Mouse (Mus musculus) stomach, postnatal 0 days (tissue): ENCODE results near the gene Yjefn3.

Experiments
- CTCF ChIP-seq: IDR thresholded peaks from 2 replicates; pipeline ENCODE4 v1.5.1; 2016; ENCODE audit warnings: antibody characterized with exemption, low read depth, mild to moderate bottlenecking, moderate library complexity
- EP300 ChIP-seq: optimal IDR thresholded peaks from 2 replicates; pipeline ENCODE3; 2016; ENCODE audit warnings: antibody characterized with exemption

DNA sequence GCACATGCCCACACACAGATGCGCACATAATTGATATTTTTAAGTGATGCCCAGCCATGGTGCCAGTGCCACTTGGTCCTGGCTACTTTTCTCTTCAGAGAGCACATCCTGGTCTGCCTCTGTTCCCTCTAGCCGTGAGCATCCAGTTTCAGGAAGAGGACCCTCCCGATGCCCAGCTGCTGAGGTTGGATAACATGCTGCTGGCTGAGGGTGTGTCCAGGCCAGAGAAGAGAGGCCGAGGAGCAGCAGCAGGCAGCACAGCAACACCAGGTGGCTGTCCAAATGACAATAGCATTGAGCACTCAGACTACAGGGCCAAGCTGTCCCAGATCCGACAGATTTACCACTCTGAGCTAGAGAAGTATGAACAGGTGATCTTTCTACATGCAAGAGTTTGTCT, 38.3 kb downstream of the Yjefn3 start:
- TF ChIP-seq CTCF (no peak), EP300 (no peak)
